Mouse (Mus musculus): ENCODE data around the gene Pfn3. TPM values are rescaled to one million over a fixed set of nuclear protein-coding genes. Genes with fewer than 3 reads are reported as not detected.

Pfn3 gene
- total RNA-seq, 2 experiments from 2014 or later = not detected

DNA sequence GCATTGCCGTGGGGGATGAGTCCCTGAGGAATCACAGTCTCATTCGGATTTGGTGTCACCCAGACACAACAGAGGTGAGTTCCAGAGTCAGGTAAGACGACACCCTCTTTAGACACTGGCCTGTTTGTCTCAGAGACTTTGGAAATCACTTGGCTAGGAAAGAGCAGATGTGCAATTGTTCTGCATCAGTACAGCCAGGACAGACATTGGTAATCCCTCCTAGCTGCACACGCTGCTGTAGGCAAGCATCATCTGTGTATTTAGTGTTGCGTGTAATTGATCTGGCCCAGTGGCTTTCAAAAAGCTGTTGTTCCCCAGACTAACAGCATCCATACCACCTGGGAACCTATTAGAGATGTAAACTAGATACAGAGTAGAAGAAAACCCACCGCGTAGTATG is 11.8 kb downstream of the Pfn3 start:
- ATAC-seq (replicated peaks; ENCODE audit: low FRiP score, low TSS enrichment, poor library complexity, severe bottlenecking) = no peak

GRCm38 (mm10) chr13:55400039-55400346 is 15.0 kb downstream of the Pfn3 start:
- ATAC-seq (replicated peaks; ENCODE audit: low FRiP score, low TSS enrichment, poor library complexity, severe bottlenecking) = no peak

- ATAC-seq (replicated peaks; ENCODE audit: low FRiP score, low TSS enrichment, poor library complexity, severe bottlenecking) = 0 out of 2 replicates have a peak, but pooled peaks have one; percentile 11
Observed at GRCm38 (mm10) chr13:55399300-55400038, 15.6 kb downstream of the Pfn3 start.

GRCm38 (mm10) chr13:55398088-55398487 is 16.9 kb downstream of the Pfn3 start, which contains the start of gene Slc34a1:
TSS of gene Slc34a1 (plus strand) at chr13:55398187.
- ATAC-seq (replicated peaks; ENCODE audit: low FRiP score, low TSS enrichment, poor library complexity, severe bottlenecking) = no peak

DNA sequence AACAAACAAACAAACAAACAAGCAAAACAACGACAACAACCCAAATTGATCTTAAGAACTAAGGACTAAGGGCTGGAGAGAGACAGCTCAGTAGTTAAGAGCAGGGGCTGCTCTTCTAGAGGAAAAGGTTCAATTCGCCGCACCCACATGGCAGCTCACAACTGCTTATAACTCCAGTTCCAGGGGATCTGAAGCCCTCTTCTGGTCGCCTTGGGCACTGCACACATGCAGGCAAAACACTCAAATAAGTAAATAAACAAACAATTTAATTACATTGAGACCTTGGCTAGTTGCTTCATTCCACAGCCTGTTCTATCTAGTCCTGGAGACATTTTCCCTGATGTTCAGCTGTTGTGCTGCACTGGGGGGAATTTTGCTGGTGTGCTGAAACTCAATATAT is 22.1 kb downstream of the Pfn3 start:
- ATAC-seq (replicated peaks; ENCODE audit: low FRiP score, low TSS enrichment, poor library complexity, severe bottlenecking) = peak; percentile 63; the same call in 1 of the 2 replicates

GRCm38 (mm10) chr13:55391626-55392029 is 23.4 kb downstream of the Pfn3 start:
- no peak for ATAC-seq (replicated peaks; ENCODE audit: low FRiP score, low TSS enrichment, poor library complexity, severe bottlenecking)

DNA sequence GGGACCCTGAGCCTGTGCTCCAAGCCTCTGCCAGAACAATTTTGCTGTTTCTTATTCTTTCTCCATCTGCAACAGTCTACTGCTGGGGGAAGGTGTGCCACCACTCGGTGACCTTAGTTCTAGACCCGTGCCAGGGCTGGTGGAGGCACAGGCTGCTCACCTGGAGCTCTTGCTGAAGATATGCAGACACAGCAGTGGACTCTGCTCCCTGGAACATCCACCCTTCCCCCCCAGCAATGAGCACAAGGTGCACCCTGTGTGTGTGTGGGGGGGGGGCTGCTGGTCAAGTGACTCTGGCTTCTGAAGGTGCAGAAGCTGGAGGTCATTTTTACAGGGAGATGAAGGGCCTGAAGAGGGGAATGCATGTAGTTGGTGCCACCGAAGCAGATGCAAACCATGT is 24.4 kb downstream of the Pfn3 start:
- ATAC-seq (replicated peaks; ENCODE audit: low FRiP score, low TSS enrichment, poor library complexity, severe bottlenecking) = no peak

GRCm38 (mm10) chr13:55381790-55382189 is 33.2 kb downstream of the Pfn3 start:
- ATAC-seq (replicated peaks; ENCODE audit: low FRiP score, low TSS enrichment, poor library complexity, severe bottlenecking) = no peak

GRCm38 (mm10) chr13:55378907-55379580 is 36.0 kb downstream of the Pfn3 start:
- ATAC-seq (replicated peaks; ENCODE audit: low FRiP score, low TSS enrichment, poor library complexity, severe bottlenecking) = no peak

GRCm38 (mm10) chr13:55375877-55376276 is 39.2 kb downstream of the Pfn3 start:
- no peak for ATAC-seq (replicated peaks; ENCODE audit: low FRiP score, low TSS enrichment, poor library complexity, severe bottlenecking)

- ATAC-seq (replicated peaks; ENCODE audit: low FRiP score, low TSS enrichment, poor library complexity, severe bottlenecking) = no peak
Observed at GRCm38 (mm10) chr13:55374206-55374924, 40.7 kb downstream of the Pfn3 start.

GRCm38 (mm10) chr13:55371740-55372139 is 43.3 kb downstream of the Pfn3 start:
- no peak for ATAC-seq (replicated peaks; ENCODE audit: low FRiP score, low TSS enrichment, poor library complexity, severe bottlenecking)

GRCm38 (mm10) chr13:55371007-55371681 is 43.9 kb downstream of the Pfn3 start:
- no peak for ATAC-seq (replicated peaks; ENCODE audit: low FRiP score, low TSS enrichment, poor library complexity, severe bottlenecking)

DNA sequence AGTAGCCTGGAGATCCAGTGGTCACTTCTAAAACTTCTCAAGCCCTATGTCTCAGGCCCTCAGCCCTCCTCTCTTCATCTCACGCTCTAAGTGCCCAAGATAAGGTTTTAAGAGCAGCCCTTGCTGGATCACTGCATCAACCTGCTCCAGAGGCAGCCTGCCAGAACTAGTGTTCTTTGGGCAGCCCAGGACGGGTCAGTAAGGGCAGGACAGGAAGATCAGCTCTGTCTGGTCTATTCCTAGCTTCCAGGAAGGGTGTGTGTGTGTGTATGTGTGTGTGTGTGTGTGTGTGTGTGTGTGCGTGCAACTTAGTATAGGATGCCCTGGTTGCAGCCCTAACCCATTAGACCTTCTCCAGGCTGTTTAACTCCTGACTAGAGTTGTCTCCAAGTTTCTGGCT is 44.8 kb downstream of the Pfn3 start:
- no peak; the same call in 1 of the 2 replicates for ATAC-seq (replicated peaks; ENCODE audit: low FRiP score, low TSS enrichment, poor library complexity, severe bottlenecking)

- peak; percentile 85 for ATAC-seq (replicated peaks; ENCODE audit: low FRiP score, low TSS enrichment, poor library complexity, severe bottlenecking)
Observed at GRCm38 (mm10) chr13:55369531-55370114, 45.4 kb downstream of the Pfn3 start, which contains the start of gene Rgs14. TSS of gene Rgs14 (plus strand) at chr13:55369732.

DNA sequence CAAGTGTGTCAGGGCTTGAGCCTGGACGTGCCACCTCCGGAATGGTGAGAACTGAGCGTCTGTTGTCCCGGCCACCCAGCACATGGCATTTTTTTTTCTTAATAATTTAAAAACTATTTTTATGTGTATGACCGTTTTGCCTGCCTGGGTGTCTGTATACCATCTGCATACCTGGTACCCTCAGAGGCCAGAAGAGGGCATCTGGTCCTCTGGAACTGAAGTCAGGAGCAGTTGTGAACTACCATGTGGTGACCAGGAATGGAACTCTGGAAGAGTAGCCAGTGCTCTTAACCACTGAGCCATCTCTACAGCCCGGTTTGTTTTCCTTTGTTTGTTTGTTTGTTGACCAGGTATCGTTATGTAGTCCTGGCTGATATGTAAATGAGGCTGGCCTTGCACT is 46.6 kb downstream of the Pfn3 start:
- 0 out of 2 replicates have a peak, but pooled peaks have one; percentile 36 for ATAC-seq (replicated peaks; ENCODE audit: low FRiP score, low TSS enrichment, poor library complexity, severe bottlenecking)

All from megakaryocyte-erythroid progenitor cell, adult 5-6 weeks (primary cell).